Mouse (Mus musculus): ENCODE results near the gene Mapk10. TPM values are rescaled to one million over a fixed set of nuclear protein-coding genes. Genes with fewer than 3 reads are reported as not detected.

Gene Mapk10
- polyA plus RNA-seq, 1 experiment from 2014 or later, result 0.32 TPM

DNA sequence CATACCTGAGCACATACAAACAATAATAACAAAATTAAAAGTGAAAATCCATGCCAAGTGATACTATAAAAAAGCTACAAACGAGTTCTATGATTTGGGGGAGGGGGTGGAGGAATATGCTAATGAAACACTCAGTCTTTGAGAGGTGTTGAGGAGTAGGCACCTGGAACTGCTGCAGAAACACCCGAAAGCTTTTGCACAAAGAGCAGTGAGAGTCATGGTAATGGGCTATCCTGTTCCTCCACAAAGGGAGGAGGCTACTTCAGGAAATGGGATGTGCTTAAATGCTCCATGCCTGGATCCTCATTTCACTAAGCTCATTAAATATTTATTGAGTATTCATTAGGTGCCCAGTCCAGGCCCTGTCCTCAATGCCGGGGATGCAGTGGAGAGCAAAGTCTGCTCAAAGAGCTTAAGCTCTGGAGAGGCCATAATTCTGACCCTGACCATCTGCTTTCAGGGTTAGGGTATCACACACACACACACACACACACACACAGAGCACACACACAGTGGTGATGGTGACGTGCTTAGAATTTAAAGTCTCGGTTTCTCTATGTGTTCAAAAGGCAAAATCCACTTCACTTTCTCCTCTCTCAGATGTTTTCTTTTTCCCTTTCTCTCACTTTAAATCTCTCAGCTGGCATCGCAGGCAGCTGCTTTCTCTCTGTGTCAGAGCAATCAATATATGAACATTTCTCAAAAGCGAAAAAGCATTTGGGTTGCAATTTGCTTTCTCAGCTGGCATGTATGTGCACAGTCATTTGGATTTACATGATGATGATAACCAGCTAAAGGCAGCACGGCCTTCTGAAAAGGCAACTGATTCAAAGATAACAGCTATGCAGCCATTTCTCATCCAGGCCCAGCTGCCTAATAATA lies 50.6 kb downstream of the Mapk10 start:
- Histone ChIP-seq H3K27ac (ENCODE audit: low read depth, low read length) (no peak overlapping the region), H3K4me2 (no peak overlapping the region), H3K9ac (ENCODE audit: low read depth, low read length) (no peak overlapping the region), H3K4me1 (replicated peaks; ENCODE audit: control insufficient read depth, insufficient read depth, low read length) (no peaks in the 10 kb centered on the region), H3K9me3 (ENCODE audit: control insufficient read depth, low read length) (no peaks in the 10 kb centered on the region), H3K4me3 (ENCODE audit: low read depth, low read length) (no peak overlapping the region), H3K27me3 (replicated peaks; ENCODE audit: control insufficient read depth, insufficient read depth, low read length) (no peaks in the 10 kb centered on the region), H3K36me3 (ENCODE audit: control insufficient read depth, insufficient read depth, low read length) (no peaks in the 10 kb centered on the region)
- ATAC-seq (replicated peaks; ENCODE audit: low FRiP score) (no peak), DNase-seq (ENCODE audit: low spot score) (no peak)
- WGBS, result 68% methylated on average over 8 of the region's 8 CpGs

DNA sequence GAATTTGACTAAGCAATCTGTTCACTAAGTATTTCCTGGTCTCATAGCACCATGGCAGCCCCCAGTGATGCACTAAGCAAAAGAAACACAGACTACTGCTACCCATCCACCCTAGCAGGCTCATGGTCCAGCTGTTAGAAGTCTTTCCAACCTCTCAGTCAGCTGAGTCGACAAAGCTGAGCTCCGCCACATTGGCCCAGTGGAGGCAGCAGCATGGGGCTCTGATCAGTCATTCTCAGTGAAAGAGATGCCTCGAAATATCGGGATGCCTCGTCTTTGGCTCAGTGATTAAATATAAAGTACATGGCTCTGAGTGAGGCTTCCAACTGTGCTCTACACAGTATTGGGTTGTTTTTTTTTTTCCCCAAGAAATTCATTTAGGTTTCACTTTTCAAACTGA lies 70.2 kb downstream of the Mapk10 start:
- Histone ChIP-seq H3K9me3 (ENCODE audit: control insufficient read depth, low read length) (no peaks in the 10 kb centered on the region), H3K4me2 (no peak overlapping the region), H3K27me3 (replicated peaks; ENCODE audit: control insufficient read depth, insufficient read depth, low read length) (no peaks in the 10 kb centered on the region), H3K9ac (ENCODE audit: low read depth, low read length) (no peak overlapping the region), H3K36me3 (ENCODE audit: control insufficient read depth, insufficient read depth, low read length) (no peaks in the 10 kb centered on the region), H3K27ac (ENCODE audit: low read depth, low read length) (no peak overlapping the region), H3K4me3 (ENCODE audit: low read depth, low read length) (no peak overlapping the region), H3K4me1 (replicated peaks; ENCODE audit: control insufficient read depth, insufficient read depth, low read length) (no peaks in the 10 kb centered on the region)
- DNase-seq (ENCODE audit: low spot score), result no peak
- no peak for ATAC-seq (replicated peaks; ENCODE audit: low FRiP score)
- 77% methylated on average over 5 of the region's 5 CpGs for WGBS

DNA sequence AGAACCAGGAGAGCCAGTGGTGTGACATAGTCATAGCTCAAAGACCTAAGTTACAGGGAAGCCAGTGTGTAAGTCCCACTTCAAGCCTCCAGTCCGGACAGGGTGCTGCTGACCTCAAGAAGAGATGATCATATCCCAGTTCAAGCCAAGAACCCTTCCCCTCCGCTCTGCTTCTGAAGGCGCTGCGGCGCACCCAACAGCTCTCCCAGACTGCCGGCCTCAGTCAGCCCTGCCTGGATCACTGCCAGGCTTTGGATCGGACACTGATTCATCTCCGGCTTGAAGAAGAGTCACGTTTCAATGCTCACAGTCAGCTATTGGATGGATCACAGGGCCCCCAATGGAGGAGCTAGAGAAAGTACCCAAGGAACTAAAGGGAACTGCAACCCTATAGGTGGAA lies 76.3 kb downstream of the Mapk10 start:
- Histone ChIP-seq H3K9ac (ENCODE audit: low read depth, low read length) (no peak overlapping the region), H3K4me1 (replicated peaks; ENCODE audit: control insufficient read depth, insufficient read depth, low read length) (no peaks in the 10 kb centered on the region), H3K36me3 (ENCODE audit: control insufficient read depth, insufficient read depth, low read length) (no peaks in the 10 kb centered on the region), H3K9me3 (ENCODE audit: control insufficient read depth, low read length) (no peaks in the 10 kb centered on the region), H3K4me2 (no peak overlapping the region), H3K4me3 (ENCODE audit: low read depth, low read length) (no peak overlapping the region), H3K27ac (ENCODE audit: low read depth, low read length) (no peak overlapping the region), H3K27me3 (replicated peaks; ENCODE audit: control insufficient read depth, insufficient read depth, low read length) (no peaks in the 10 kb centered on the region)
- WGBS, result 80% methylated on average over 9 of the region's 9 CpGs
- ATAC-seq (replicated peaks; ENCODE audit: low FRiP score) (no peak), DNase-seq (ENCODE audit: low spot score) (no peak)

DNA sequence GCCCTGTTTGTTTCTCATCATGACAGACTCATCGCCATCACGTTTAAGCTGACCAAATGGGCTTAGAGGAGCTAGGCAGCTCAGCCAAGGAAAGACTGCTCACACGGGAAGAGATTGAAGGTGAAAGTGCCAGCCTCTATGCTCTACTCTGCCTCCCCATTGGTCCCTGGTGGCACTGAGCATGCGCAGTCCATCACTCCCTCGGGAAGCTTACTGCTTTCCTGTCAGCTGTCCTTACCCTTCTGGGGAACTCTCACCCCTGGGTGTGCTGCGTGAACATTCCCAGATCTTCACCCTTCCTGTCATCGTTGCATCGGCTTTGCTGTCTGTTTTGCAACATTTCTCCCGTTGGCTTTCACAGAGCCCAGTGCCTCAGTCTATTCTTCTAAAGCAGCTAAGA lies 77.5 kb downstream of the Mapk10 start:
- Histone ChIP-seq H3K4me2 (no peak overlapping the region), H3K27ac (ENCODE audit: low read depth, low read length) (no peak overlapping the region), H3K36me3 (ENCODE audit: control insufficient read depth, insufficient read depth, low read length) (no peaks in the 10 kb centered on the region), H3K9ac (ENCODE audit: low read depth, low read length) (no peak overlapping the region), H3K9me3 (ENCODE audit: control insufficient read depth, low read length) (no peaks in the 10 kb centered on the region), H3K27me3 (replicated peaks; ENCODE audit: control insufficient read depth, insufficient read depth, low read length) (no peaks in the 10 kb centered on the region), H3K4me3 (ENCODE audit: low read depth, low read length) (no peak overlapping the region), H3K4me1 (replicated peaks; ENCODE audit: control insufficient read depth, insufficient read depth, low read length) (no peaks in the 10 kb centered on the region)
- 71% methylated on average over 9 of the region's 9 CpGs for WGBS
- no peak for ATAC-seq (replicated peaks; ENCODE audit: low FRiP score)
- DNase-seq (ENCODE audit: low spot score), result no peak

DNA sequence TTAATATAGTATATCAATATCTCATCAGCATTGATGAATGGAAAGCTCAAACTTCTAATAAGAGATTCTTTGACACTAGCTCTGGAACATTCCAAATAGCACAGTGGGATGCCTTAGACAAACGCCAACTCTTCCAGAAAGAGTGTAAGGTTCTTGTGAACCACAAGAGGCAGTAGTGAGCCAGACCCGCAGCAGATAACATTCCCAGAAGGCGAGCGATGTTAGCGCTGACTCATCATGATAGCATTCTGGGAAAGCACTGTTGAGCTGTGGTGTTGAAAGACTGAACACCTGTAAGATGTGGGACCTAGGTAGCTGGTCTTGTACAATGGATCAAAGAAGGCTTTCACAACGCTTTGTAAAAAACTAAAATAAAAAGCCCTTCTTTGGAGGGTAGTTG lies 78.3 kb downstream of the Mapk10 start:
- 63% methylated on average over 6 of the region's 6 CpGs for WGBS
- Histone ChIP-seq H3K9me3 (ENCODE audit: control insufficient read depth, low read length) (no peaks in the 10 kb centered on the region), H3K4me2 (no peak overlapping the region), H3K27me3 (replicated peaks; ENCODE audit: control insufficient read depth, insufficient read depth, low read length) (no peaks in the 10 kb centered on the region), H3K36me3 (ENCODE audit: control insufficient read depth, insufficient read depth, low read length) (no peaks in the 10 kb centered on the region), H3K9ac (ENCODE audit: low read depth, low read length) (no peak overlapping the region), H3K4me3 (ENCODE audit: low read depth, low read length) (no peak overlapping the region), H3K27ac (ENCODE audit: low read depth, low read length) (no peak overlapping the region), H3K4me1 (replicated peaks; ENCODE audit: control insufficient read depth, insufficient read depth, low read length) (no peaks in the 10 kb centered on the region)
- ATAC-seq (replicated peaks; ENCODE audit: low FRiP score) (no peak), DNase-seq (ENCODE audit: low spot score) (no peak)

DNA sequence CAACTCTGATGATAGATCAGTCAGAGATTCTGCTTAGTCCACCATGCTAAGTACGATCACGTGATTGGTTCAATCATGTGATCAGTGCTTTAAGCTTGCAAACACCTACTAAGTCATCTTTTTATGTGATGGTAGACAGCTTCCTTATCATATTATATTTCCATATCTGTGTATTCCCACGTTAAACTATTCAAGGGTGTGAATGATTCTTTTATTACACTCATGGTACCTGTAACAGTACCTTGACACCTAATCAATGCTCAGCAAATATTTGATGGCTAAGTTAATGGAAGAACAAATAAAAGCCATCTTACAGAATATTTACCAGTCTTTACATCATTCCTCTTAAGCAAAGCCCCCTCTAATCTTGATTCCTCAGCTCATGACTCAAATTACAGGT lies 91.5 kb downstream of the Mapk10 start:
- ATAC-seq (replicated peaks; ENCODE audit: low FRiP score) (no peak), DNase-seq (ENCODE audit: low spot score) (no peak)
- no peak overlapping the region for H3K27ac ChIP-seq (ENCODE audit: low read depth, low read length)
- H3K36me3 ChIP-seq (ENCODE audit: control insufficient read depth, insufficient read depth, low read length), result no peaks in the 10 kb centered on the region
- H3K4me1 ChIP-seq (replicated peaks; ENCODE audit: control insufficient read depth, insufficient read depth, low read length), result no peaks in the 10 kb centered on the region
- no peak overlapping the region for H3K4me3 ChIP-seq (ENCODE audit: low read depth, low read length)
- H3K27me3 ChIP-seq (replicated peaks; ENCODE audit: control insufficient read depth, insufficient read depth, low read length), result no peaks in the 10 kb centered on the region
- no peak overlapping the region for H3K9ac ChIP-seq (ENCODE audit: low read depth, low read length)
- no peaks in the 10 kb centered on the region for H3K9me3 ChIP-seq (ENCODE audit: control insufficient read depth, low read length)
- H3K4me2 ChIP-seq, result no peak overlapping the region
- 72% methylated on average over 3 of the region's 3 CpGs for WGBS

DNA sequence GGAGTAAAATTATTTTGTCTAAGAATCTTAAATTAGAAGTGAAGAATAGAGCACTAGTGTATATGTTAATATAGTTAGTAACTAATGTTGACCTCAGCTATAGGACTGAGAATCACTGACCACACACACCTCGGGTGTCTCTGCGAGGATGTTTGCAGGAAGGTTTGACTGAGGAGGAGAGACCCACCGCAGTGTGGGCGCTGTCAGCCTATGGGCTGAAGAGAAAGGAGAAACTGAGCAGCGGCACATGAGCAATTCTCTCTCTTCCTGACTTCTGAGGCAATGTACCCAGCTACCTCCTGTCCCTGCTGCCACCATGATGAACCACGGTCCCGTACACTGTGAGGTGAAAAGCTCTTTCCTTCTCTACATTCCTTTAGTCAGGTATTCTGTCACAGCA lies 95.6 kb downstream of the Mapk10 start:
- H3K9me3 ChIP-seq (ENCODE audit: control insufficient read depth, low read length), result no peaks in the 10 kb centered on the region
- 87% methylated on average over 7 of the region's 7 CpGs for WGBS
- no peak overlapping the region for H3K4me2 ChIP-seq

DNA sequence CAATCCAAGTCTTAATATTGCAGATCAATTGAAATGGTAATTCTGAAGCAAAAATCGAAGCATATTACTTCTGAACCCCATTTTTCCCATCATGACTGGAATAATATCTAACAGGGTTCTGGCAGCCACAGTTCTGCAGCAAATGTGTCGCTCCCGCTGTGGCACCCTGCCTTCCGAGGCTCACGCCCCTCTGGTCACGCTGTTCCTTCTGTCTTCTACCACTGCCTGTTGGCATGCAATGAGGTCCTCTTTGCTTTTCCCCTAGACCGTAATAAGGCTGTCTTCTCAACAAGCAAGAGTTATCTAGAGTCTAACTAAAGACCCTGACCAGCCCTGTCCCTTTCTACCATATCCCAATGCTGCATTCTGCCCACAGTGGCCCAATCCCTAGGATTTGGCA lies 98.7 kb downstream of the Mapk10 start:
- no peak overlapping the region for H3K4me2 ChIP-seq
- 81% methylated on average over 7 of the region's 7 CpGs for WGBS
- ATAC-seq (replicated peaks; ENCODE audit: low FRiP score), result no peak
- H3K27ac ChIP-seq (ENCODE audit: low read depth, low read length), result no peak overlapping the region
- no peak overlapping the region for H3K4me3 ChIP-seq (ENCODE audit: low read depth, low read length)
- no peaks in the 10 kb centered on the region for H3K4me1 ChIP-seq (replicated peaks; ENCODE audit: control insufficient read depth, insufficient read depth, low read length)
- no peak overlapping the region for H3K9ac ChIP-seq (ENCODE audit: low read depth, low read length)
- H3K27me3 ChIP-seq (replicated peaks; ENCODE audit: control insufficient read depth, insufficient read depth, low read length), result no peaks in the 10 kb centered on the region
- H3K36me3 ChIP-seq (ENCODE audit: control insufficient read depth, insufficient read depth, low read length), result no peaks in the 10 kb centered on the region
- no peak for DNase-seq (ENCODE audit: low spot score)
- H3K9me3 ChIP-seq (ENCODE audit: control insufficient read depth, low read length), result no peaks in the 10 kb centered on the region

More for the DNA sequence above, 95.6 kb downstream of the Mapk10 start:
- Histone ChIP-seq H3K9ac (ENCODE audit: low read depth, low read length) (no peak overlapping the region), H3K27me3 (replicated peaks; ENCODE audit: control insufficient read depth, insufficient read depth, low read length) (no peaks in the 10 kb centered on the region), H3K36me3 (ENCODE audit: control insufficient read depth, insufficient read depth, low read length) (no peaks in the 10 kb centered on the region), H3K27ac (ENCODE audit: low read depth, low read length) (no peak overlapping the region), H3K4me3 (ENCODE audit: low read depth, low read length) (no peak overlapping the region), H3K4me1 (replicated peaks; ENCODE audit: control insufficient read depth, insufficient read depth, low read length) (no peaks in the 10 kb centered on the region)
- no peak for DNase-seq (ENCODE audit: low spot score)
- ATAC-seq (replicated peaks; ENCODE audit: low FRiP score), result no peak

DNA sequence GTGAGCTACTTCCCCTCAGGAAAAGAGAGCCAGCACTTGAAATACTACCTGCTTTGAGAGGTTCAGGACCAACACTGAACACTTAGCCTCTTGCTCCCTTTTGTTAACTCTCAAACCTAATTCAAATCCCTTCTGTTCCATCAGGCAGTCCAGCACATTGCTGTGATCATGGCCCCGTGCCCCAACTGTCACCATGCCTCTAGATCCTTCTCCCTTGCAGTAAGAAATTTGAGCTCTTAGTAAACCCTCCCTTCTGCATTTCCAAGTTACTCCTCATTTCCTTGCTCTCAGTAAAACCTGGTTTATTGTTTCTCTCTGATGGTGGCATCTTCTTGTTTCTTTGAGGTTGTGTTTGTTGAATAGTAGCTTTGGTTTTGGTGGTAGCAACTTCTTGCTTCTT lies 101.7 kb downstream of the Mapk10 start:
- Histone ChIP-seq H3K9me3 (ENCODE audit: control insufficient read depth, low read length) (no peaks in the 10 kb centered on the region; the same call in 1 of the 2 replicates), H3K27ac (ENCODE audit: low read depth, low read length) (no peak overlapping the region), H3K4me3 (ENCODE audit: low read depth, low read length) (no peak overlapping the region), H3K4me1 (replicated peaks; ENCODE audit: control insufficient read depth, insufficient read depth, low read length) (no peaks in the 10 kb centered on the region), H3K36me3 (ENCODE audit: control insufficient read depth, insufficient read depth, low read length) (no peaks in the 10 kb centered on the region), H3K4me2 (no peak overlapping the region), H3K9ac (ENCODE audit: low read depth, low read length) (no peak overlapping the region), H3K27me3 (replicated peaks; ENCODE audit: control insufficient read depth, insufficient read depth, low read length) (no peaks in the 10 kb centered on the region)
- ATAC-seq (replicated peaks; ENCODE audit: low FRiP score), result no peak
- WGBS, result 74% methylated on average over 1 of the region's 1 CpGs
- DNase-seq (ENCODE audit: low spot score), result no peak

All from liver, embryonic 11.5 days (tissue).